Mouse (Mus musculus) T-helper 1 cell (primary cell): ENCODE measurements at regions not wholly inside any gene's neighbourhood (a gene's known extent, or its start where the extent isn't known, plus 50 kb on each side); places are given as distances from the start of the nearest gene placed in this dataset.

Source experiments
- in situ Hi-C: fragments of 300-600 bp; cut with MboI, MseI; formaldehyde crosslinking; loops from one replicate; pipeline ENCODE4 v1.15.1; 2025; ENCODE audit warnings: high pct_unique_total_duplicates

GRCm38 (mm10) chr8:55114160-55114559 lies 159.5 kb downstream of the Gpm6a start:
- in situ Hi-C loops: loop anchor here (25.0 kb wide), 13 partner anchors 498 to 1973 kb away; partner anchors contain the start of gene Spata4

DNA sequence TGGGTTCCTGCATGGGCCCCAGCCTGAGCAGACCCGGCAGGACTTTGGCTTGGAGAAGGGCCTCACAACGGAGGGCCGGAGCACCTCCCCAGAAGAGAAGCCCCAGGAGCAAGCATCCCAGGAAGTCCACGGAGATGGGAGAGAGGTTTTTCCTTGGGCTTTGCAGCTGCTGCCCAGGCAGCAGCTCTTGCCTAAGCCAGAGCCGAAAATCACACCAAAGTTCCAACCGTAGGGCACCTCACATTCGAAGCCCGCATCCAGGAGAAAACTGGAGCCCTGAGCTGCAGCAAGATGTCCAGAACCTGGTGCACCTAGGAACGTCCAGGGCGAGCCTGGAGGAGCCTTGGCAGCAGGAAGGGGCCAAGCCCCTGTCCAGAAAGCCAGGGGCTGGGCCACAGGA lies 161.7 kb downstream of the Gpm6a start:
- in situ Hi-C loops: loop anchor here (5.0 to 25.0 kb wide), 16 partner anchors 219 to 1971 kb away; partner anchors contain the start of gene Spata4
